Mouse (Mus musculus): Measurements from ENCODE around the gene Exoc7.
A peak's percentile ranks its signal among the peaks of the same experiment; 100 is the strongest.

Gene Exoc7

DNA sequence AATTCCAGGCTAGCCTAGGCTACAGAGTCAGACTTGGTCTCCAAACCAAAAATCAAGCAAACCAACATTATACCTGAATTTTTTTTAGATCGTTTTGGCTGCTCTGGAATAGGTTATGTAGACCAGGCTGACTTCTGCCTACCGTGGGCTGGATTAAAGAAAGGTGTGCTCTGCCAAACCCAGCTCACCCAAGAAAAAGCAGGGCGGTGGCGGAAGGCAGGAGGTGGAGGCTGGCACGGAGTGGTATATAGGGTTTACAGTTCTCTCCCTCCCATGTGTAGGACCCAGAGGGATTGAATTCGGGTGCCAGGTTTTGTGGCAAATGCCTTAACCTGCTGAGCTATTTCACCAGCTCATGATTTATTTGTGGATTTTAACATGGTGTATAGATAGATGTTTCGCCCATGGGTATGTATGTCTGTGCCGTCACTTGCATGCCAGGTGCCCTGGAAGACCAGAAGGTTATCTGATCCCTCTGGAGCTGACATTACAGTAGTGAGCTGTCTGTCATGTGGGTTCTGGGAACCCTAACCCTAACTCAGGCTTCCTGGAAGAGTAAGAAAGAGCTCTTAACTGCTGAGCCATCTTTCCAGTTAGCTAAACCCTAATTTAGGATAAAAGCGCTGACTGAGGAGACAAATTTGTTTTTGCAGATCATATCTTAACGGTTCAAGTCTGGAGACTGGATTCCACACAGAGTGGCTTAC, at the start of gene Exoc7:
Gene Exoc7, minus strand, starts transcription at position 215 of the 707 bp plus-strand sequence.
- peak; percentile 29 for DNase-seq (ENCODE audit: low spot score)

DNA sequence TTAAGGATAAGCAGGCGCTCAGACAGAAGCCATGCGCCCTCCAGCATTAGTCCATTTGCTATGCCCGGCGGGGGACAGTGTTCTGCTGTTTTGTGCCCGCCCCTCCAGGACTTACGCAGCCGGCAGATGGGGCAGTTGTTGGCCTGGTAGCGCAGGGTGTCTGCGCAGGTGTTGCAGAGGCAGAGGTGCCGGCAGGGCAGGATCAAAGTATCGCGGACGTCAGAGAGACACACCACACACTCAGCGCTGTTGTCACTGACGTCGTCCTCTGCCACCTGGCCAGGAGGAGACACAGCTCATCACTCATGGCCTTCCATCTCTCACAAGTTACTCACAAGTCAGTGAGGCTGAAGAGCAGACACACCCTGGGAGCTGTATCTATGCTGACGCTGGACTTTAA, 47.5 kb upstream of the Exoc7 start:
- no peak for DNase-seq (ENCODE audit: low spot score)

GRCm38 (mm10) chr11:116353535-116353934, 46.5 kb upstream of the Exoc7 start:
- DNase-seq (ENCODE audit: low spot score), result no peak

GRCm38 (mm10) chr11:116351294-116351693, 44.3 kb upstream of the Exoc7 start:
- DNase-seq (ENCODE audit: low spot score), result no peak

- no peak for DNase-seq (ENCODE audit: low spot score)
Observed at GRCm38 (mm10) chr11:116347955-116348354, 40.9 kb upstream of the Exoc7 start.

DNA sequence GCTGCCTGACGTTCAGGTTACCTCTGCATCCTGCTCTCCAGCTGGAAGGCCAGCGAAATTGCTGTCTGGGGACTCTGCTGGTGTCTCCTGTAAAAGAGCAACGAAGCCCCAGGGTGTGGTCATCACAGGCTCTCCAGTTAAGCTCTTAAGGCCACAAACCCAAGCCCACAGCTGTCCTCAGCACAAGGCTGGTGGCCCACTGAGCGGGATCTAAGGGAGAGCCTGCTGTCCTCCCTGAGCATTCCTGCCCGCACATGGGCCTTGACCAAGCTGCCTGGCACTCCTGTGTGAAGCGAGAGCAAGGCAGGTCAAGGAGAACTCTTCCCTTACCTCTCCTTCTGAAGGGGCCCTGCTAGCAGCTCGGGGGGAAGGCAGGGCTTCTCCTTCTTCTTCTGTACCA, 40.0 kb upstream of the Exoc7 start:
- DNase-seq (ENCODE audit: low spot score), result no peak

- DNase-seq (ENCODE audit: low spot score), result no peak
Observed at GRCm38 (mm10) chr11:116342069-116342791, 35.2 kb upstream of the Exoc7 start.

DNA sequence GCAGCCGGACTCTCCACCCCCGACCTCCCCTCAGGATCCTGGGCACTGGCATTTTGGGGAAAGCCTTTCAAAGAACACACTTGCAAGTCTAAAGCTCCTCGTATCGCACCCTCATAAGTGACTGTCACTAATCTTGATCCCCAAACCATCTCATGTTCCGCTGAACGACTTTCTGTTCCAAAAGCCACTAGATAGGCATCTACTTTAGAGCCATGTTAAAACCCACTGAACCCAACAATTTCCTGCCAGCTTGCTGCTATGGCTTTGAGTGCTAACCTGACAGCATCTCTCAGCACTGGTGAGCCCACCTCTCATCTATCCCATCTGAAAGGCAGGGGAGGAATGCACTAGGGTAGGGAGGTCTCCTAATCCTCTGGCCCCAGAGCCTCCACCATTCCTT, 30.5 kb upstream of the Exoc7 start:
- no peak for DNase-seq (ENCODE audit: low spot score)

DNA sequence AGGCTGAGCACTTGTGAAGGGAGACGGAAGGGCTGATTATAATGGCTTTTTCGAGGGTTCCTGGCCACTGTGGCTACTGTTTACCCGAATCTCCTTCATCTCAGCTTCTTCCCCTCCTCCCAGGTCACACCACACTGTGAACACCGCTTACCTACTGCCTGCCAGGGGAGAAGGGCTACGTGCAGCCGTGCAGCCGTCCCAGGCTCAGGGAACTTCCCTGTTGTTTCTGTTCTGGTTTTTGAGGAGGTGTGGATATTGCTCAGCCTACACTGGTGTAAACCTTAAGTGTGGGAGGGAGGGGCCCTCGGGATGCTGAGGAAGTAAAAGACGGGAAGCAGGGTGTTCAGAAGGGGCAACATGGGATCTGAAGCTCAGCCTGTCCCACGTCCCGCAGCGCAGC, 30.0 kb upstream of the Exoc7 start:
- DNase-seq (ENCODE audit: low spot score), result no peak

DNA sequence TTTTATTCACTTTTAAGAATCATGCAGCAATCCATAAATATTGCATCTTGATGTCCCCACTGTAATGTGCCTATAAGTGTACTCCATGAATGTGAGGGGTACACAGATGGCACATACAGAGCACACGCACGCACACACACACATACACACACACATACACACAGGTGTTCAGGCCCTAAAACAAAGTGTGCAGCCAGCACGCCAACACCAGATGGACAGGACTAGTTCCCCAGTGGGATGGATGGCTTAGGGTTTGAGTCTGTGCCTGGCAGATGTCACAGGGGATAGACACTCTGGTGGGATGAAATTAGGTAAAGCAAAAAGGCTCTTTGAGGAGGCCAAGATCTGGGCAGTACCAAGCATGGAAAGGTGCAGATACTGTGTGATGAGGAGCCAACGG, 29.4 kb upstream of the Exoc7 start:
- DNase-seq (ENCODE audit: low spot score), result no peak

DNA sequence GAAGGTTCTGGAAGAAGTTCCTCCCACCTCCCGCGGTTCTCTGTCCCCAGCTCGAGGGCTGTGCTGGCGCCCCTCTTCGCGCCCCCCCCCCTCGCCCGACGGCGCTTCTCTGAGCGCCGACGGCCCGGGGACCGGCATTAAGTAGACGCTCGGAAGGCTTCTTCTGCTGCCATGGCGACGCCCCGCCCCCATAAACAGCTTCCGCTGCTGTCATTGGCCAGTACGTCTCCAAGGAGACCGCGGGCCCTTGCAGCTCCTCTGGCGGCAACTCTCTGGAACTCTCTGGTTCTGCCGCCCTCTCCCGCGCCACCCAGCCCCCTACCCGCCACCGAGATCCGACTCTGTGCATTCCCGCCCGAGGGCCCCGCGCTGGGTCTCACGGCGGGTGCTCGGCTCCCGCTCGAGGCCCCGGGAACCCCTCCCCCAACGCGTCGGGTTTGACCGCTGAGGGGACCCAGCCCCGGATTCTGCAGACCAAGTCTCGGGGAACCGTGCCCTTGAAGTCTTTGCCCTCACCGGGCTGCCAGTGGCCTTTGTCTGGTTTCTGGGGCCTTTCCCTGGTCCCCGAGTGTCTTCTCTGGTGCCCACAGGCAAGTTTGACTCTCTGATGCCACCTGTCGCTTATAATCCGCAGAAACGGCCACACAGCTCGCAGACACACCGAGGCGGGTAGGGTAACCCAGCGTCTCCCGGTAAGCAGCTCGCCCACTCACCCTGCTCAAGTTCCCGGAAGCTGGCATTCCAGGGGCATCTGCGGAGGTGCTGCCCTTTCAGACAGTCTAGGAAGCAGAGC, 28.4 kb upstream of the Exoc7 start, which contains the start of gene Foxj1:
Gene Foxj1, minus strand, starts transcription at position 156 of the 793 bp plus-strand sequence.
- peak; percentile 82 for DNase-seq (ENCODE audit: low spot score)

- DNase-seq (ENCODE audit: low spot score), result no peak
Observed at GRCm38 (mm10) chr11:116334417-116334782, 27.4 kb upstream of the Exoc7 start.

GRCm38 (mm10) chr11:116333526-116334416, 26.7 kb upstream of the Exoc7 start:
- DNase-seq (ENCODE audit: low spot score), result no peak

- no peak for DNase-seq (ENCODE audit: low spot score)
Observed at GRCm38 (mm10) chr11:116332983-116333270, 25.9 kb upstream of the Exoc7 start.

DNA sequence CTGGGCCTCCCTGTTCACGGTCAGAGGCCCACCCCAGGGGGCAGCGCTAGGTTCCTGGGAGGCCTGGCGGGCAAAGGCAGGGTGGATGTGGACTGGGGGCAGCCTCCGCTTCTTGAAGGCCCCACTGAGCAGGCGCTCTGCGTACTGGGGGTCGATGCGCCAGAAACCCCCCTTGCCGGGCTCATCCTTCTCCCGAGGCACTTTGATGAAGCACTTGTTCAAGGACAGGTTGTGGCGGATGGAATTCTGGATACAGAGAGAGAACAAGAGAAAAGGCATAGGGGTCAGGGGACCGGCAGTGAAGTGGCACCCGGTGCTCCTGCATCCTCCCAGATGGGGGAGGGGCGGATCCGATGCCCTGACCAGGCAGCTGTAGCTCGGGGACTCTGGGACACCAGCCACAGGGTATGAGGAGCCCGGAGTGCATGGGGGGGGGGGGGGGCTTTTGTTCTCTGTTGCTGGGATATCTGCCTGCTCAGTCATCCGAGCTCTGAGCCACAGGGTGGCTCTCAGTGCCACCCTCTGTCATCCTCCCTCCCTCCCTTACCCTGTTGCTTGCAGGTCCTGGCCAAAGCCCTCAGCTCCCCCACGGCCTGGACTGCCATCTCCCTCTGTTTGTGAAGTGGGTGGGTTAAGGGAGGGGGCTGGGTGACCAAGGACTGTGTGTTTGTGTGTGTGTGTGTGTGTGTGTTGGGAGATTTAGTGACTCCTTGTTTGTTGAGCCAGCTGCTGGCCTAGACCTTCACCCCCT, 25.4 kb upstream of the Exoc7 start:
- DNase-seq (ENCODE audit: low spot score), result no peak

- no peak for DNase-seq (ENCODE audit: low spot score)
Observed at GRCm38 (mm10) chr11:116330211-116330518, 23.1 kb upstream of the Exoc7 start.

- no peak for DNase-seq (ENCODE audit: low spot score)
Observed at GRCm38 (mm10) chr11:116329314-116330210, 22.5 kb upstream of the Exoc7 start.

DNA sequence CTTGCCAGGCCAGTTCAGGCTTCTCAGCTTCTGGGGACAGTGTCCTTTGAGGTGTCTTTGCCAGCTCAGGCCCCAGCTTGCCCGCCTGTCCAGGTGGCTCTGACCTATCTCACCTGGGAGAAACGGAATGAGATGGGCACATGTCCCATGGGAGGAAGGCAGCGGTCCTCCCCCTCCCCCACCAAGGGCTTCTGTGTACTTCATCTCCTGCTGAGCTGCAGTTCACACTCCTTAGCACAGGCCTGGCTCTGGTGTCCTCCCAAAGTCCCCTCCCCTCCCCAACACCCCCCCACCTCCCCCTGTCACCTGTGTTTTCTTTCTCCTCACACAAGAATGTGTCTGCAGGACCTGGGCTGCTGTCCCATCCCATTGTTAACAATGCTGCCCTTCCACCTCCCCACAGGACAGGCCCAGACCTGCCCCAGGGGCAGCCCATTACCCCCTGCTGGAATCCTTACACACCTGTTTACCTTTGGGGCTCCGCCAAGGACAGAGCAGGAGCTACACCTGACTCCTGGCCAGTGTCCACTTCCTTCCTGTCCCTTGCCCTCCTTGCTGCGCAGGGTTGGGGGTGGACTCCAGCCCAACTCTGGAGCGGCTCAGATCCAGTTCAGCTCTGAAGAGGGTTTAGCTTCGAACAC, 20.1 kb upstream of the Exoc7 start:
- DNase-seq (ENCODE audit: low spot score), result no peak

GRCm38 (mm10) chr11:116318719-116319659, 12.0 kb upstream of the Exoc7 start:
- peak; percentile 71 for DNase-seq (ENCODE audit: low spot score)

Data from c-Kit-positive CD71-positive TER-119-positive erythroid progenitor cells, embryonic 14.5 days (primary cell).